In the genomic region with DNA sequence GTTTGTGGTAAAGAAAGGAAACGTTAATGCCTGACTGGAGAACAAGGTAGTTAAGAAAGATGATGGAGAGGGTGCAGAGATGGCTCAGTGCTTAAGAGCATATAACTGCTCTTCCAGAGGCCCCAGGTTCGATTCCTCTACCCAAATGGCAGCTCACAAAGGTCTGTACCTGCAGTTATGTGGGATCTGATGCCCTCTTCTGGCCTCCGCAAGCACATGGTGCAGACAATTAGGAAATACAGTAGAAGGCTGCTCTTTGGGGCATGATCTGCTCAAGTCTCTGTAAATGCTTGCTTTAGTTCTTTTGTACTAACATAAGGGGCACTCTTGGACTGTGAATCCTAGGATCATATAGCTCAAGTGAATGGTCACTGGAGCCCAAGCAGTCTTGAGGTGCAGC, we compare ENCODE assay signal across 8 mouse cellular contexts. TPM values are rescaled to one million over a fixed set of nuclear protein-coding genes. Genes with fewer than 3 reads are reported as not detected.
DNase-seq lines count a peak whose midpoint lies in the region; ATAC-seq and TF ChIP-seq lines count a peak whose summit lies in the region.

No protein-coding gene starts in this region.

- H3K9me3 ChIP-seq in intestine, postnatal 0 days (ENCODE audit: control insufficient read depth) = no peaks in the 10 kb centered on the region
- H3K9me3 ChIP-seq in limb, embryonic 14.5 days (ENCODE audit: control insufficient read depth, low read length) = no peaks in the 10 kb centered on the region
- H3K9me3 ChIP-seq in midbrain, embryonic 14.5 days (ENCODE audit: control insufficient read depth, low read length) = no peaks in the 10 kb centered on the region
- H3K9me3 ChIP-seq in stomach, embryonic 15.5 days = no peaks in the 10 kb centered on the region

- 32% methylated on average over 3 of the region's 3 CpGs for whole genome bisulfite sequencing in intestine, postnatal 0 days
- WGBS in limb, embryonic 14.5 days = 37% methylated on average over 3 of the region's 3 CpGs
- WGBS in midbrain, embryonic 14.5 days = 35% methylated on average over 3 of the region's 3 CpGs
- WGBS in stomach, embryonic 15.5 days = 21% methylated on average over 3 of the region's 3 CpGs

- H3K27ac ChIP-seq in intestine, postnatal 0 days (ENCODE audit: low read depth, low read length) = peak overlapping the region; percentile 89
- H3K27ac ChIP-seq in limb, embryonic 14.5 days (replicated peaks; ENCODE audit: low read depth, low read length) = peak overlapping the region; percentile 52
- peak overlapping the region; percentile 85 for H3K27ac ChIP-seq in midbrain, embryonic 14.5 days (replicated peaks; ENCODE audit: low read depth, low read length)
- peak overlapping the region; percentile 89 for H3K27ac ChIP-seq in stomach, embryonic 15.5 days

- peak; percentile 3 for DNase-seq in ovary, adult 18-20 months (ENCODE audit: low spot score)
- DNase-seq in ovary, postnatal 10 days (ENCODE audit: low spot score) = no peak
- peak; percentile 57 for DNase-seq in cerebellum, adult 9-10 months
- DNase-seq in frontal cortex, postnatal 10 days (ENCODE audit: low spot score in 2 of 2) = peak; percentile 14 to 41
- DNase-seq in limb, embryonic 14.5 days (ENCODE audit: low spot score) = peak; percentile 65
- peak; percentile 82 for DNase-seq in midbrain, embryonic 14.5 days

- peak overlapping the region; percentile 76 for H3K4me2 ChIP-seq in intestine, postnatal 0 days (replicated peaks; ENCODE audit: low read depth)
- H3K4me2 ChIP-seq in limb, embryonic 14.5 days (replicated peaks; ENCODE audit: low read depth, low read length, severe bottlenecking) = peak overlapping the region; percentile 63
- H3K4me2 ChIP-seq in midbrain, embryonic 14.5 days (ENCODE audit: low read length) = peak overlapping the region; percentile 74
- H3K4me2 ChIP-seq in stomach, embryonic 15.5 days = peak overlapping the region; percentile 75

- TF ChIP-seq CTCF in intestine, postnatal 0 days (IDR thresholded peaks at IDR 0.05; ENCODE audit: low read depth) = peak; percentile 76

- H3K36me3 ChIP-seq in intestine, postnatal 0 days (ENCODE audit: control insufficient read depth, insufficient read depth) = no peaks in the 10 kb centered on the region
- no peaks in the 10 kb centered on the region for H3K36me3 ChIP-seq in limb, embryonic 14.5 days (ENCODE audit: control insufficient read depth, insufficient read depth, low read length)
- no peaks in the 10 kb centered on the region for H3K36me3 ChIP-seq in midbrain, embryonic 14.5 days (ENCODE audit: control insufficient read depth, insufficient read depth, low read length)
- no peaks in the 10 kb centered on the region for H3K36me3 ChIP-seq in stomach, embryonic 15.5 days

- no peaks in the 10 kb centered on the region for H3K4me1 ChIP-seq in intestine, postnatal 0 days (replicated peaks; ENCODE audit: control insufficient read depth, insufficient read depth, low read length)
- H3K4me1 ChIP-seq in limb, embryonic 14.5 days (ENCODE audit: control insufficient read depth, insufficient read depth, low read length) = no peaks in the 10 kb centered on the region
- H3K4me1 ChIP-seq in midbrain, embryonic 14.5 days (ENCODE audit: control insufficient read depth, insufficient read depth, low read length) = no peaks in the 10 kb centered on the region
- H3K4me1 ChIP-seq in stomach, embryonic 15.5 days = no peaks in the 10 kb centered on the region

- H3K9ac ChIP-seq in intestine, postnatal 0 days (ENCODE audit: low read depth, low read length) = peak overlapping the region; percentile 85; the same call in 1 of the 2 replicates
- peak overlapping the region; percentile 55 for H3K9ac ChIP-seq in limb, embryonic 14.5 days (ENCODE audit: low read depth, low read length, severe bottlenecking)
- peak overlapping the region; percentile 72 for H3K9ac ChIP-seq in midbrain, embryonic 14.5 days (replicated peaks; ENCODE audit: low read length)
- peak overlapping the region; percentile 8; the same call in 1 of the 2 replicates for H3K9ac ChIP-seq in stomach, embryonic 15.5 days

- H3K4me3 ChIP-seq in intestine, postnatal 0 days (ENCODE audit: low read depth, low read length) = peak overlapping the region; percentile 94
- H3K4me3 ChIP-seq in limb, embryonic 14.5 days (replicated peaks; ENCODE audit: low read length) = peak overlapping the region; percentile 61
- H3K4me3 ChIP-seq in midbrain, embryonic 14.5 days (replicated peaks; ENCODE audit: low read depth, low read length) = peak overlapping the region; percentile 78
- peak overlapping the region; percentile 90 for H3K4me3 ChIP-seq in stomach, embryonic 15.5 days (replicated peaks)

- TF ChIP-seq POLR2A in limb, embryonic 14.5 days (IDR thresholded peaks at IDR 0.05; ENCODE audit: borderline replicate concordance, extremely low read depth, insufficient read depth, insufficient read length) = no peak

- ATAC-seq in intestine, postnatal 0 days = peak; percentile 44
- peak; percentile 19; the same call in 1 of the 2 replicates for ATAC-seq in limb, embryonic 14.5 days (ENCODE audit: low FRiP score, low read depth)
- peak; percentile 64 for ATAC-seq in midbrain, embryonic 14.5 days (ENCODE audit: low FRiP score, low TSS enrichment)
- ATAC-seq in stomach, embryonic 15.5 days (ENCODE audit: insufficient read depth, low FRiP score, low read depth) = no peak; the same call in 1 of the 2 replicates

- no peaks in the 10 kb centered on the region for H3K27me3 ChIP-seq in intestine, postnatal 0 days (replicated peaks; ENCODE audit: control insufficient read depth, insufficient read depth, low read length)
- no peaks in the 10 kb centered on the region for H3K27me3 ChIP-seq in limb, embryonic 14.5 days (ENCODE audit: control insufficient read depth, insufficient read depth, low read length)
- H3K27me3 ChIP-seq in midbrain, embryonic 14.5 days (ENCODE audit: control insufficient read depth, insufficient read depth, low read length) = no peaks in the 10 kb centered on the region
- no peaks in the 10 kb centered on the region for H3K27me3 ChIP-seq in stomach, embryonic 15.5 days (replicated peaks)

RNA-seq across cellular contexts. Expression of gene Cntrl, which starts 0.6 kb away (rescaled TPM):
- polyA plus RNA-seq in intestine, postnatal 0 days (2015; fragmentation: Nextera tagmentation; extraction: Ambion mirVana) = 9.8 and 11.3 TPM in 2 replicates
- 31.2 and 39.3 TPM in 2 replicates for polyA plus RNA-seq in limb, embryonic 14.5 days (2012; rRNA removed)
- polyA plus RNA-seq in limb, embryonic 14.5 days (2014; fragmentation: Nextera tagmentation; extraction: Ambion mirVana) = 18.8 and 24.8 TPM in 2 replicates
- polyA plus RNA-seq in midbrain, embryonic 14.5 days (2014; fragmentation: Nextera tagmentation; extraction: Ambion mirVana) = 9.7 and 13.8 TPM in 2 replicates
- polyA plus RNA-seq in stomach, embryonic 15.5 days (2015; fragmentation: Nextera tagmentation; extraction: Ambion mirVana) = 20.9 and 22.1 TPM in 2 replicates

RNA-seq across cellular contexts. Expression of gene AI182371, which starts 7.4 kb away (rescaled TPM):
- 0.20 and 0.31 TPM in 2 replicates for polyA plus RNA-seq in intestine, postnatal 0 days (2015; fragmentation: Nextera tagmentation; extraction: Ambion mirVana)
- polyA plus RNA-seq in limb, embryonic 14.5 days (2012; rRNA removed) = 0.98 and 1.1 TPM in 2 replicates
- not detected in 2 replicates for polyA plus RNA-seq in limb, embryonic 14.5 days (2014; fragmentation: Nextera tagmentation; extraction: Ambion mirVana)
- 0.36 and 0.39 TPM in 2 replicates for polyA plus RNA-seq in midbrain, embryonic 14.5 days (2014; fragmentation: Nextera tagmentation; extraction: Ambion mirVana)
- 0.86 and 2.6 TPM in 2 replicates for polyA plus RNA-seq in stomach, embryonic 15.5 days (2015; fragmentation: Nextera tagmentation; extraction: Ambion mirVana)

RNA-seq across cellular contexts. Expression of gene Hc, which starts 47.5 kb away (rescaled TPM):
- 0.14 and 0.20 TPM in 2 replicates for polyA plus RNA-seq in intestine, postnatal 0 days (2015; fragmentation: Nextera tagmentation; extraction: Ambion mirVana)
- polyA plus RNA-seq in limb, embryonic 14.5 days (2012; rRNA removed) = 0.17 and 0.33 TPM in 2 replicates
- polyA plus RNA-seq in limb, embryonic 14.5 days (2014; fragmentation: Nextera tagmentation; extraction: Ambion mirVana) = 0.29 TPM in 1 of 2 replicates, not detected in the other
- 0.15 and 0.41 TPM in 2 replicates for polyA plus RNA-seq in midbrain, embryonic 14.5 days (2014; fragmentation: Nextera tagmentation; extraction: Ambion mirVana)
- 0.76 and 2.1 TPM in 2 replicates for polyA plus RNA-seq in stomach, embryonic 15.5 days (2015; fragmentation: Nextera tagmentation; extraction: Ambion mirVana)

Comparison
In these comparisons a context has a peak if more than half of its experiments do, and no peak if none do; other contexts are left out.
1. H3K9ac ChIP-seq: peak in every context shown above with its lines; median percentile 85 in intestine, postnatal 0 days; 72 in midbrain, embryonic 14.5 days; 55 in limb, embryonic 14.5 days; 8 in stomach, embryonic 15.5 days.